Mouse (Mus musculus): ENCODE measurements at regions not wholly inside any gene's neighbourhood (a gene's known extent, or its start where the extent isn't known, plus 50 kb on each side); places are given as distances from the start of the nearest gene placed in this dataset.

GRCm38 (mm10) chr2:131644166-131644858 is 82.2 kb upstream of the Adra1d start:
- TF ChIP-seq CTCF (IDR thresholded peaks at IDR 0.05; ENCODE audit: low read depth) = no peak
- TF ChIP-seq EP300 (IDR thresholded peaks at IDR 0.05; ENCODE audit: low read depth) = no peak
